Mouse (Mus musculus) splenic B cell, adult 2 months (primary cell): ENCODE data around the gene Grip1.

ENCODE experiments used
- DNase-seq: peaks from one replicate; pipeline ENCODE4 v3.0.0-alpha.2; 2011; ENCODE audit warnings: low read depth, low spot score
- H3K27me3 ChIP-seq: 2 replicates; pipeline ENCODE4 v1.6.1; 2012; ENCODE audit warnings: mild to moderate bottlenecking, low read length, moderate library complexity, mixed read lengths; ENCODE audit not compliant: control insufficient read depth, poor library complexity, insufficient read depth, severe bottlenecking
- H3K36me3 ChIP-seq: 2 replicates; pipeline ENCODE4 v1.6.1; 2012; ENCODE audit warnings: mild to moderate bottlenecking, low read length, moderate library complexity, mixed read lengths; ENCODE audit not compliant: control insufficient read depth, poor library complexity, insufficient read depth, severe bottlenecking

Gene Grip1

GRCm38 (mm10) chr10:119447392-119447914 is 6.2 kb upstream of the Grip1 start:
- Histone ChIP-seq H3K36me3 (no peaks in the 10 kb centered on the region), H3K27me3 (no peaks in the 10 kb centered on the region)
- no peak for DNase-seq

GRCm38 (mm10) chr10:119447930-119448329 is 5.7 kb upstream of the Grip1 start:
- no peak for DNase-seq

GRCm38 (mm10) chr10:119452698-119453097 is 932 bp upstream of the Grip1 start:
- no peaks in the 10 kb centered on the region for H3K36me3 ChIP-seq
- DNase-seq, result no peak

More at GRCm38 (mm10) chr10:119447930-119448329, 5.7 kb upstream of the Grip1 start:
- Histone ChIP-seq H3K27me3 (no peaks in the 10 kb centered on the region), H3K36me3 (no peaks in the 10 kb centered on the region)

DNA sequence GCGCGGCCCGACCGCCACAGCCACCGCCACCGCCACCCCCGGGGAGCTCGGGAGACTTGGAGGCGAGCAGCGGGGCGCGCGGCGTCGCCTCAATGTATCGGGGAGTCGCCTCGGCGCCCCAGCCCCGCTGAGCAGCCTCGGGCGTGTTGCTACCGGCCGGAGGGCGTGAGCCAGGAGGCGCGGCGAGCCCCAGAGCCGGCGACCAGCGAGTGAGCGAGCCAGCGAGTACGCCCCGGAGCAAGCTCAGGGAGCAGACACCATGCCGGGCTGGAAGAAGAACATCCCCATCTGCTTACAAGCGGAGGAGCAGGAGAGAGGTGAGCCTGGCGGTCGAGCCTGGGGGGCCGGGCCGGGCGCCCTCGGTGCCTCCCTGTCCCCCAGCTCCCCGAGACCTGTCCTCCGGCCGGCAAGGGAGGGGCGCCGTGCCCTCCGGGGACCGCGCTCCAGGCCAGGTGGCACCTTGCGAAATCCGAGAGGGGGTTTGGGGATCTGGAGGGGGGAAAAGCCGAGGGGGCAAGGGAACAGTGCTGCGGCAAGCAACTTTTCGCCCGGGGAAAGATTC is 557 bp downstream of the Grip1 start:
- no peak for DNase-seq
- Histone ChIP-seq H3K36me3 (no peaks in the 10 kb centered on the region), H3K27me3 (0 out of 2 replicates have a peak, but pooled peaks cover 3% of the 10 kb centered on the region)

More at GRCm38 (mm10) chr10:119452698-119453097, 932 bp upstream of the Grip1 start:
- H3K27me3 ChIP-seq, result 0 out of 2 replicates have a peak, but pooled peaks cover 3% of the 10 kb centered on the region

DNA sequence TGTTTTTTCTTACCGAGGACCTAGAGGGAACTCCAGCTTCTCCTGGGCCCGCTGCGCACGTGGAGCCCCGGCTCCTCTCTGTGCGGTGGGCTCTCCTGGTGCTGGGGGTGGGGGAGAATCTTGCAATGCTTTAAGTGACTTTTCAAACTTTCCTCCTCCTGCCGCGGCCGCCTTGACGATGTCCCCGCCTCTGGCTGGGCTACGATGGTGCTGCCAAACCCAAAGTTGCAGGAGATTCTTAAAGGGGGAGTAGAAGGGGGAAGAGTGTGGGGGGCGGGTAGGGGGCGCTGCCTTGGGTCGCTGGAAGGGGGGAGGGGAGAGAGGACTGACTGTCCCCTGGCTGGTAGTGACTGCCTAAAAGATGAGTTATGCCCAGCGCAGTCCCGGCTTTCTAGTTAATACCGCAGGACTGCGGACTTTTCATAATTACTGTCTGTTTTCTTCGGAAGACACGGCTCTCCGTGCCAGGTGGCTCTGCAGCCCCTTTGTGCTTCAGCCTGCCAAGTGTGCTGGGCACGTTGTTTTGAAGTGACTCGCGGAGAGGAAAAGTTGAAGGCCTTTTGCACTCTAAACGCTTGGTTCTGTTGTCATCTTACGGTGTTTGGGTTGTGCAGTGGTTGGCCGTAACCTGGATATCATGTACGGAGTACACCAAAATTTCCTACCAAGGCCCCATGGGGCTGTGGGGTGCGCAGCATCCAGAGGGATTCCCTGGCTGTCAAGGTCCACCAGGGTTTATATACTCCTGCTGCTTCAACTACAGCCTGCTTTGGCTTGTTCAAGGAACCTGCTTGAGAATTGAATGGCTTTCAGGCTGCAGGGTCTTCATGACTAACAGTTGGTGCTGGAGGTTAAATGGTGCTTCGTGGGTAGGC is 1.3 kb downstream of the Grip1 start:
- Histone ChIP-seq H3K36me3 (no peaks in the 10 kb centered on the region), H3K27me3 (0 out of 2 replicates have a peak, but pooled peaks cover 3% of the 10 kb centered on the region)
- no peak for DNase-seq

DNA sequence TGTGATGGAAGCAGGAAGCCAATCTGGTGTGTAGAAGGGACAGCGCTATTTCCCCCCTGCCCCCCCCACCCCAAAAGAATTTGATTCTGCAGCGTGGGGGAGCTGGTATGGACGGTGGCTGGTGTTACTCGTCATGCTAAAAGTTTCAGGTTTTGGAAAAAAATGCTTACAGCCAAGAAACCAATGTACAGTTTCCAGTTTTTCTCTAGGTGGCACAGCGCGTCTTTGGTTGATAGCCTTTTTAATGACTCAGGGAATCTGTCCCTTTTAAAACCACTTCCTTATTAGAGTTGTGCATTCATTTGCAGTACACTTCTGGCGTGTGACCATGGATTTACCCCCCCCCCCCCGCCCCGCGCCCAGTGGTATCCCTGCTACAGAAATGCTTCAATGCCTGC is 1.9 kb downstream of the Grip1 start:
- 0 out of 2 replicates have a peak, but pooled peaks cover 3% of the 10 kb centered on the region for H3K27me3 ChIP-seq
- DNase-seq, result no peak
- no peaks in the 10 kb centered on the region for H3K36me3 ChIP-seq

- DNase-seq, result no peak
- H3K36me3 ChIP-seq, result no peaks in the 10 kb centered on the region
- 0 out of 2 replicates have a peak, but pooled peaks cover 3% of the 10 kb centered on the region for H3K27me3 ChIP-seq
Observed at GRCm38 (mm10) chr10:119457121-119457520, 3.5 kb downstream of the Grip1 start.

DNA sequence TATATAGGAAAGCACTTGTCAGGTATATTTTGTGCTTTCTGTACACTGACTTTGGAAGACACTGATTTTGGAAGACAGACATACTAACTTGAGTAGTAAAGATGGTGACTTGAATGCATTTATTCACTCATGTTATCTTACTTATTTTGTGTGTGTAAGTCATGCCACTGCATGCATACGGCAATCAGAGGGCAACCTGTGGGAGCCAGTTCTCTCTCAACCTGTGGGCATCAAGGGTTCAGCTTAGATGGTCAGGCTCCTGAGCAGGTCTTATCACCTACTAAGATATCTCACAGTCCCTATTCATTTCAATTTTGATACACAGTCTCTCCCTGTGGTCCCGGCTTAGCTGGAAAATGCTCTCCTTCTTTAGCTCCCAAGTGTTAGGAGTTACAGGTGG is 5.4 kb downstream of the Grip1 start:
- Histone ChIP-seq H3K27me3 (0 out of 2 replicates have a peak, but pooled peaks cover 3% of the 10 kb centered on the region), H3K36me3 (no peaks in the 10 kb centered on the region)
- DNase-seq, result no peak

DNA sequence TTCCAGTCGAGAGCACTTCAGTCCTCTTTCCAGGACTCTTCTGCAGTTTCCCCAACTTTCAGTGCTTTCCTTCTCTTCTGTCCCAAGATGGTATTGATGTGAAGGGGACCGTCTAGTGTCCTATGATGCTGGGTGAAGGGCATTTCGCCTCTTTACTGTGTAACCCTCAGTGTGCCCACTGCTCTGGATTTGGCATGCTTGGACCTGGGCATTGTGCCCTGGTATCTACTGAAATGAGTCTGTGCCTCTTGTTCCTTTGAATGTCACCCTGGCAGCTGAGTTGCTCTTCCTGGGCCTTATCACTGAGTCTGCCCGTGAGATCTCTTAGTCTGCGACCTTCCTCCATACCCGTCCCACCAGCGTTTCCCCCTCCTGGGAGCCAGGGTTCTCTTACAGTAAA is 9.7 kb downstream of the Grip1 start:
- no peak for DNase-seq
- Histone ChIP-seq H3K36me3 (no peaks in the 10 kb centered on the region), H3K27me3 (no peaks in the 10 kb centered on the region)

GRCm38 (mm10) chr10:119463793-119464192 is 10.2 kb downstream of the Grip1 start:
- Histone ChIP-seq H3K27me3 (no peaks in the 10 kb centered on the region), H3K36me3 (no peaks in the 10 kb centered on the region)
- no peak for DNase-seq

GRCm38 (mm10) chr10:119467976-119468375 is 14.3 kb downstream of the Grip1 start:
- Histone ChIP-seq H3K27me3 (no peaks in the 10 kb centered on the region), H3K36me3 (no peaks in the 10 kb centered on the region)
- no peak for DNase-seq

DNA sequence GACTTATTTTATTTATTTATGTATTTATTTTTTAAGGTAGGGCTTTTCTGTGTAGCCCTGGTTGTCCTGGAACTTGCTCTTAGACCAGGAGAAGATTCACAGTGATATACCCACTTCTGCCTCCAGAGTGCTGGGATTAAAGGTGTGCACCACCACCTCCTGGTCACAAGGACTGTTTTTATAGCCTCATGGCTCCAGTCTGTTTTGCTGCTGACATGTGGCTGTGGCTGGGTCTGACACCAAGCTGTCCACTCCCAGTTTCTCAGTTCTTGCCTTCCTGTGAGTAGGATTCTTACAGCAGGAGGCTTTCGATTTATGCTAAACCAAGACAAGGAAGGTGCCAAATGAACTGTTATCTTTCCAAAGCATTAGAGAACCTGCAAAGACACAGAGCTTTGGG is 16.5 kb downstream of the Grip1 start:
- H3K36me3 ChIP-seq, result no peaks in the 10 kb centered on the region
- DNase-seq, result no peak
- H3K27me3 ChIP-seq, result no peaks in the 10 kb centered on the region

DNA sequence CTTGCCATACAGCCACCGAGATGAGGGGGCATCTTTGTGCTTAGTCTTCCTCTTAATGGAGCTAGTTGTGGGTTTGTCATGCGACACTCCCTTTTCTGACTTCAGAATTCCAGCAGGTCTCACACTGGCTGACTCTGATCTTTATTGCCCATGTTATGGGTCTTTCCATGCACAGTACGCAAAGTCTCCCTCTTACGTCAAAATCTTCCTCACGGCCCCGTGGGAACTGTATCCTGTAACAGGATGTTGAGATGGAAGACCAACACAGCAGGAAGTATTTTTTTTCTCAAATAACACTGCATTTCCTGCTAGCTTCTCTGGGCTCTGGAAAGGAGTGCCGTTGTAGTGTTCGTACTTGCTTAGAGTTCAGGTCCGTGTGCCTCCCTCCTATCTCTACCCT is 21.5 kb downstream of the Grip1 start:
- Histone ChIP-seq H3K27me3 (no peaks in the 10 kb centered on the region), H3K36me3 (no peaks in the 10 kb centered on the region)
- DNase-seq, result no peak

DNA sequence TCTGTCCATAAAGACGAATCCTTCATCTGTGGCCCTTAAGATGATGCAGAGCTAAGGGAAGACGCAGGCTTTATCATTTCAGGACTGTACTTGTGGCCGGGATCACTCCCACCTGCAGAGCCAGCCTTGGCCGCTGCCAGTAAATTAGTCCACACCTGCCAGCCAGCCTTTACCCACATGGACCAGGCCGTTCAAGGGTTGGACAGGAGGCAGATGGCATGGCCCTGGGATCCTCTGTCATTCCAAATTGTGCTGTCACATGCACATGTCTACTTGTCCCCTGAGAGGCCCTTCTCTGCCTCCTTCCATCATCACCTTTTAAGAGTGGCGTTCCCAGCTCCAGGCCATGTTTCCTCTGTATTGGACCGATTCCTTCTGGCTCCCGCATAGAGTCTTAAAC is 24.0 kb downstream of the Grip1 start:
- no peaks in the 10 kb centered on the region for H3K36me3 ChIP-seq
- no peak for DNase-seq
- H3K27me3 ChIP-seq, result no peaks in the 10 kb centered on the region

- H3K36me3 ChIP-seq, result no peaks in the 10 kb centered on the region
- H3K27me3 ChIP-seq, result no peaks in the 10 kb centered on the region
- DNase-seq, result no peak
Observed at GRCm38 (mm10) chr10:119483068-119483705, 29.6 kb downstream of the Grip1 start.
